Mouse (Mus musculus) midbrain, embryonic 15.5 days (tissue): ENCODE data around the gene Ccdc141. TPM values are rescaled to one million over a fixed set of nuclear protein-coding genes. Genes with fewer than 3 reads are reported as not detected.

ENCODE experiments used
- ATAC-seq: fragments of 200-750 bp; cut with Nextera tagmentation; replicated peaks from 2 replicates; pipeline ENCODE4 v1.8.0; 2017; ENCODE audit warnings: moderate TSS enrichment
- H3K27ac ChIP-seq: fragments of 300-500 bp; sonication (generic); 2 replicates; pipeline ENCODE4 v1.5.1; 2015; ENCODE audit warnings: mild to moderate bottlenecking, inconsistent platforms
- H3K27me3 ChIP-seq: fragments of 300-500 bp; sonication (generic); replicated peaks from 2 replicates; pipeline ENCODE4 v1.6.1; 2015; ENCODE audit warnings: inconsistent platforms
- H3K36me3 ChIP-seq: fragments of 300-500 bp; sonication (generic); replicated peaks from 2 replicates; pipeline ENCODE4 v1.6.1; 2015; ENCODE audit warnings: inconsistent platforms
- H3K4me1 ChIP-seq: fragments of 300-500 bp; sonication (generic); 2 replicates; pipeline ENCODE4 v1.6.1; 2015; ENCODE audit warnings: inconsistent platforms
- H3K4me2 ChIP-seq: fragments of 300-500 bp; sonication (generic); 2 replicates; pipeline ENCODE4 v1.6.1; 2015; ENCODE audit warnings: inconsistent platforms, mild to moderate bottlenecking, moderate library complexity
- H3K4me3 ChIP-seq: fragments of 300-500 bp; sonication (generic); 2 replicates; pipeline ENCODE4 v1.5.1; 2015; ENCODE audit warnings: mild to moderate bottlenecking, inconsistent platforms
- H3K9ac ChIP-seq: fragments of 300-500 bp; sonication (generic); 2 replicates; pipeline ENCODE4 v1.6.1; 2015; ENCODE audit warnings: mild to moderate bottlenecking, inconsistent platforms
- H3K9me3 ChIP-seq: fragments of 300-500 bp; sonication (generic); 2 replicates; pipeline ENCODE4 v1.6.1; 2016; ENCODE audit warnings: inconsistent platforms
- WGBS: fragments of 180-500 bp; shearing (Covaris S2); methylation state at CpG from one replicate; pipeline ENCODE4 v1.1.7; 2015; ENCODE audit warnings: mixed read lengths; 5-methylcytosine and 5-hydroxymethylcytosine counted together
- polyA plus RNA-seq: library from polyadenylated mRNA; unstranded; fragments of >200 nt; fragmentation: Nextera tagmentation; extraction: Ambion mirVana; gene quantifications from 2 replicates; pipeline ENCODE4 v1.2.1, GENCODE M21; 2015

Ccdc141 gene
- 7.3 and 8.4 TPM in 2 replicates for polyA plus RNA-seq

DNA sequence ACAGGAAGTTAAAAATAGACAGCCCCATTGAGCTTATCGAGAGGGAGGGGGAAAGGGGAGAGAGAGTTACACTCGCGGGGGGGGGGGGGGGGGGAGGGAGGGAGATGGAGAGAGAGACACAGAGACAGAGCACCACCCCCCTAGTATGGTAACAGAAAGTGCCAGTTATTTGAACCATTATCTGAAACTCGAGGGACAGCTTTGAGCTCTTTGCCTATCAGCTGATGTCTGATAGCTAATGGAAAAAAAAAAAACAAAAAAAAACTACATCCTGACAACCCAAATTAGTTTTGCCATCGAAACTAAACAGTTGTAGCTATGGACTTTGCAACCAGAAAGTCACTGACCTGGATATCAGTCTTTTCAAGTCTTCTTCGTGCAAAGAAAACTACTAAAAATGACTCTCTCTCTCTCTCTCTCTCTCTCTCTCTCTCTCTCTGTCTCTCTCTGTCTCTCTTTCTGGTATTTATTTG, at the start of gene Ccdc141:
TSS of gene Ccdc141 (minus strand) at position 4 of the 473 bp plus-strand sequence.
- WGBS: 9% methylated on average over 5 of the region's 6 CpGs
- ATAC-seq: no peak

DNA sequence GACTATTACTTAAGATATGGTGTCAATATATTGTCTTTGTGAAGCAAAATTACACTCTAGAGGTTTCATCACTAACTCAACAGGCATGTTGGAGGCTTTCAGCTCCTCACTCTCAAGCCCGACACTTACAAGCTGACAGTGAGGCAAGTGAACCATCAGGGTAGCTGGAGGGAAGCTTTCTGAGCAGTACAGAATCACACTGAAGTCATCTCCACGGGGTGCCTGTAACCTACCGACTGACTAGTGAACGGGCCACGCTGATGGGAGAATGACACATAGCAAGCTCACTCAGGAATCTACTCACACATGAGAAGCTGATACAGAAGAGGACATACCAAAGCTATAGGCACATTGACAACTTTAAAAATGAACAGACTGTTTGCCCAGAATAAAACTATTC, 42.4 kb upstream of the Ccdc141 start:
- Histone ChIP-seq H3K27me3 (no peaks in the 10 kb centered on the region), H3K36me3 (peaks cover 15% of the 10 kb centered on the region; the same call in 1 of the 2 replicates), H3K9me3 (no peaks in the 10 kb centered on the region), H3K4me1 (no peaks in the 10 kb centered on the region), H3K4me2 (no peak overlapping the region), H3K27ac (no peak overlapping the region), H3K9ac (no peak overlapping the region), H3K4me3 (no peak overlapping the region)
- WGBS: 76% methylated on average over 5 of the region's 5 CpGs
- ATAC-seq: no peak

More for the DNA sequence above, at the start of gene Ccdc141:
- Histone ChIP-seq H3K4me3 (peak within 1 kb of the TSS; percentile 31), H3K9me3 (no peaks in the 10 kb centered on the region), H3K36me3 (no peaks in the 10 kb centered on the region), H3K9ac (peak within 1 kb of the TSS; percentile 22; the same call in 1 of the 2 replicates), H3K4me1 (peaks cover 42% of the 10 kb centered on the region), H3K27ac (peak within 1 kb of the TSS; percentile 1; the same call in 1 of the 2 replicates), H3K27me3 (no peaks in the 10 kb centered on the region), H3K4me2 (peak within 1 kb of the TSS; percentile 55)

DNA sequence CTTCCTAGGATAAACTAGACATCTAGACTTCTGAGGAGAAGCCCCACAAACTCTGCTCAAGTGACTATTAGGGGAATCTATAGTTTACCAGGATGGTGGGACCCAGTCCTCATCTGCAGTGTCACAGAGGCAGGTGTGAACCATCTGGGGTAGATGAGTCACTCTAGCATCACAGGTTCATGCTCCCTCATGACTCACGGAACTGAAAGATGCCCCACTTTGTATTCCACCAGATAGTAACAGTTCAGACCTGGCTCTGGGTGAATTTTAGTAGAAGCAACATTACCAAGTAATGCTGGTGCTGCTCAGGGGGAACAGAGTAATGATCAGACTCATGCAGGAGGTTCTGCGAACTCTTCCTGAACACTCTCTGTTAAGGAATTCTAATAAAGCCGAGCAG, 36.5 kb upstream of the Ccdc141 start:
- Histone ChIP-seq H3K4me1 (no peaks in the 10 kb centered on the region), H3K27ac (no peak overlapping the region), H3K27me3 (no peaks in the 10 kb centered on the region), H3K4me2 (no peak overlapping the region), H3K36me3 (peaks cover 10% of the 10 kb centered on the region; the same call in 1 of the 2 replicates), H3K4me3 (no peak overlapping the region), H3K9me3 (no peaks in the 10 kb centered on the region), H3K9ac (no peak overlapping the region)
- ATAC-seq: no peak
- WGBS: 95% methylated on average over 3 of the region's 3 CpGs

DNA sequence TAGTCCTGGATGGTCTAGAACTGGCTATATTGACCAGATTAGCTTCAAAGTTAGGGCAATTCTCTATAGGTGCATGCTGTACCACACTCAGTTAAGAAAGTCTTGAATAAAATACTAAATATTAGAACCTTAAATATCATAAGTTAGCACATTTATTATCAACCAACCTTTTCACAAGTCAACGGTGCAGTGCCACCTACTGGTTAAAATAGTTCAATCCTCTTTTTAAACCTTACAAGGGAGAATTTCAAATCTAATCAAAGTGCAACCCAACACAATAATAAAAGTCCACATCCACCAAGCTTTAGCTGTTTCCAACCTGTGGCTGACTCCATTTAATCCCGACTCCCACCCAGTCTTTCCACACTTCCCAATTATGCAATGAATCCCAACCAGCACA, 33.5 kb upstream of the Ccdc141 start:
- Histone ChIP-seq H3K9ac (no peak overlapping the region), H3K36me3 (peaks cover 3% of the 10 kb centered on the region; the same call in 1 of the 2 replicates), H3K27ac (no peak overlapping the region), H3K27me3 (no peaks in the 10 kb centered on the region), H3K9me3 (no peaks in the 10 kb centered on the region), H3K4me3 (no peak overlapping the region), H3K4me2 (no peak overlapping the region), H3K4me1 (no peaks in the 10 kb centered on the region)
- no peak for ATAC-seq
- 59% methylated on average over 2 of the region's 2 CpGs for WGBS

DNA sequence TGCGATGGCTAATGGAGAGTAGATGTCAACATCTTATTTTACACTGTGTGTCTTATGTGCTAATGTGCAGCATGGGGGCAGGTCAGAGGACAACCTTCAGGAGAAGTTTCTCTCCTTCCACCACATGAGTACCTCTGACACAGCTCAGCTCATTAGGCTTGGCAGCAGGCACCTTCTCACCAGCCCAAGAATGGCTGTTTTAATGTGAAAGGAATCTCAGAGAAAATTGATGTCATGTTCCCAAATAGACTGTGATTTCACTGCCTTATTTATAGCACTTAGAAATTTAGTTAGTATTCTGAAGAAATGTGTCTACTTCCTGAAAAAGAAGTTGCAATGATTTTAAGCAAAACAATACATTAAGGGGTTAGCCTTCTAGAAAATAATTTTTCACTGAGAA, 31.5 kb upstream of the Ccdc141 start:
- H3K27ac ChIP-seq: no peak overlapping the region
- H3K4me3 ChIP-seq: no peak overlapping the region
- ATAC-seq: no peak
- H3K9ac ChIP-seq: no peak overlapping the region
- H3K27me3 ChIP-seq: no peaks in the 10 kb centered on the region
- no peaks in the 10 kb centered on the region for H3K4me1 ChIP-seq
- H3K36me3 ChIP-seq: peaks cover 3% of the 10 kb centered on the region; the same call in 1 of the 2 replicates
- H3K9me3 ChIP-seq: no peaks in the 10 kb centered on the region
- no peak overlapping the region for H3K4me2 ChIP-seq
- 96% methylated on average over 1 of the region's 1 CpGs for WGBS

DNA sequence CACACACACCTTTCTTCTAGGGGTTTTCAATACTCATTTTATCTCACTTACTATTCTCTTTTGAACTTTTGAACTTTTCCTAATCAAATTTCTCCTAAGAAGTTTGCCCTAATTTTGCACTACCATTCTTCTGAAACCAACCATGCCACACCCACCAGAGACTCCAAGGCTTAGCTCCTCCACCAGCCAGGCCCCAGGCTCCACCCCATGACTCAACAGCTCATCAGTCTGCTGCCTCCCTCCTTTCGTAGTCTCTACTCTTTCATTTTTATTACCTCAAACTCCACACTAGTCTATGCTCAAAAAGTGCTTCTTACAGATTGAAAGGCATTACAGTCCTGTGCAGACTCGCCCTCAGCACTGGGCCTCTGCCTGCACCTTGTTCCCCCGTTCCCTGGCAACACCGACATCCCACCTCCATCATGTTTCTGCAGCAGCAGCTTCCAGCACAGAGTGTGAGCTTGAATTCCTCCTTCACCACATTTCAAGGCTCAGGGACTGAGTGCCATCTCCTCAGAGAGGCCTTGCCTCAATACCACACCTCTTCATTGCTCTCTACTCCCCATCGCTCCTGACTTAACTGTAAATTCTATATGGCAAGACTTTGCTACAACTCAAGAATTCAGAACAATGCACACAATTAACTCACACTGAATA, 30.6 kb upstream of the Ccdc141 start:
- no peak for ATAC-seq
- H3K4me3 ChIP-seq: no peak overlapping the region

DNA sequence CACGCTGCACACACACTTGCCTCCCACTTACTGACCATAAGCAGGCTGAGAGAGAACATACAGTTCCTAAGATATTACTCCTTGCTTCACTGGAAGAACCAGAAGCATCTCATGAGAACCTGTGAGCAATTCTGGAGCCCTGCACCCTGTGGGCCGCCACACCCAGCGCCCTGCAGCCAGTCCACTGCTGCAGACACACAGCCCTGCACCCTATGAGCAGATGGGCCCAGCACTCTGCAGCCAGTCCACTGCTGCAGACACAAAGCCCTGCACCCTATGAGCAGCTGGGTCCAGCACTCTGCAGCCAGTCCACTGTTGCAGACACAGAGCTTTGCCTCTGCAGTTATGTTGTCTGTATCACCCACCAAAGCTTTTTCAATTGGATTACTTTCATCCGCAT, 29.9 kb upstream of the Ccdc141 start:
- no peak overlapping the region for H3K4me3 ChIP-seq
- H3K27me3 ChIP-seq: no peaks in the 10 kb centered on the region
- 96% methylated on average over 4 of the region's 4 CpGs for WGBS
- ATAC-seq: no peak
- H3K36me3 ChIP-seq: peaks cover 1% of the 10 kb centered on the region; the same call in 1 of the 2 replicates
- no peak overlapping the region for H3K4me2 ChIP-seq
- H3K9me3 ChIP-seq: no peaks in the 10 kb centered on the region
- no peak overlapping the region for H3K9ac ChIP-seq
- no peaks in the 10 kb centered on the region for H3K4me1 ChIP-seq
- no peak overlapping the region for H3K27ac ChIP-seq

More for the DNA sequence above, 30.6 kb upstream of the Ccdc141 start:
- Histone ChIP-seq H3K27me3 (no peaks in the 10 kb centered on the region), H3K4me1 (no peaks in the 10 kb centered on the region), H3K4me2 (no peak overlapping the region), H3K9me3 (no peaks in the 10 kb centered on the region), H3K36me3 (peaks cover 3% of the 10 kb centered on the region; the same call in 1 of the 2 replicates), H3K27ac (no peak overlapping the region), H3K9ac (no peak overlapping the region)
- 89% methylated on average over 5 of the region's 5 CpGs for WGBS

DNA sequence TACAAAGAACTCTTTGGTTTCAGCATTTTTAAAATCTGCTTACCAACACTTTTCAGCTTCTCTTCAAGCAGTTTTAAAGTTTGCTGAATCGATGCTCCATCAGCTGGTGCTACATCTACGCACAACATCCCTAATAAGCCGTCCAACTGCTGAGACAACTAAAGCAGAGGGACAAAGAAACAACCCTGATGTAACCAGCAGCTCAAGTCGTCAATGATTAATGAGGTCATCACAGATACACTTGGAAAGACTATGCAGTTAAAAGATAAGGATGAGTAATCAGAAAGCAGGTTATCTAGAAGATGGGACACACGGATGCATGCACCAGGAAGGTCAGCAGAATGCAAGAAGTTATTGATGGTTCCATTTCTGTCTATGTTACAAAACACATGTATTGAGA, 27.8 kb upstream of the Ccdc141 start:
- WGBS: 87% methylated on average over 5 of the region's 5 CpGs
- Histone ChIP-seq H3K9me3 (no peaks in the 10 kb centered on the region), H3K4me3 (no peak overlapping the region)

DNA sequence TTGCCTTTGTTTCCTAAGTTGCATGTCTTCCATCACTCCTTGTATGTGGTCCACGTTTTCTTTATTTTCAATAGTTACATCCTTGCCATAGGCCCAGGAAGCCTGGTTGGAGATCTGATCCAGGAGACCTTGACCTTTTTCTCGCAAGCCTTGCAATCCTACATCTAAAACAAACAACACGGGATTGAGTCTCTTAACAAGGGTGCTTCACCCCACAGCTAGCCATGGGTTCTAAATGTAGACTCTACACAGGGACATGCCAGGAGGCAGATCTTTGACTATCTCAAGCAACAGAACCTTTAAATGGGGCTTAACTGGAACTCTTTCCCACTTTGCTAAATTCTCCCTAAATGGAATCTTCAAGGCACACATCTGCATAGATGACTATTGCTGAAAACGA, 26.4 kb upstream of the Ccdc141 start:
- ATAC-seq: no peak
- H3K4me1 ChIP-seq: no peaks in the 10 kb centered on the region
- H3K9me3 ChIP-seq: no peaks in the 10 kb centered on the region
- H3K36me3 ChIP-seq: peaks cover 2% of the 10 kb centered on the region; the same call in 1 of the 2 replicates
- H3K4me2 ChIP-seq: no peak overlapping the region
- no peak overlapping the region for H3K27ac ChIP-seq
- WGBS: 96% methylated on average over 4 of the region's 4 CpGs
- H3K9ac ChIP-seq: no peak overlapping the region
- H3K4me3 ChIP-seq: no peak overlapping the region
- H3K27me3 ChIP-seq: no peaks in the 10 kb centered on the region

More for the DNA sequence above, 27.8 kb upstream of the Ccdc141 start:
- H3K9ac ChIP-seq: no peak overlapping the region
- H3K36me3 ChIP-seq: peaks cover 2% of the 10 kb centered on the region; the same call in 1 of the 2 replicates
- ATAC-seq: no peak
- no peak overlapping the region for H3K4me2 ChIP-seq
- H3K27me3 ChIP-seq: no peaks in the 10 kb centered on the region
- H3K27ac ChIP-seq: no peak overlapping the region
- H3K4me1 ChIP-seq: no peaks in the 10 kb centered on the region

DNA sequence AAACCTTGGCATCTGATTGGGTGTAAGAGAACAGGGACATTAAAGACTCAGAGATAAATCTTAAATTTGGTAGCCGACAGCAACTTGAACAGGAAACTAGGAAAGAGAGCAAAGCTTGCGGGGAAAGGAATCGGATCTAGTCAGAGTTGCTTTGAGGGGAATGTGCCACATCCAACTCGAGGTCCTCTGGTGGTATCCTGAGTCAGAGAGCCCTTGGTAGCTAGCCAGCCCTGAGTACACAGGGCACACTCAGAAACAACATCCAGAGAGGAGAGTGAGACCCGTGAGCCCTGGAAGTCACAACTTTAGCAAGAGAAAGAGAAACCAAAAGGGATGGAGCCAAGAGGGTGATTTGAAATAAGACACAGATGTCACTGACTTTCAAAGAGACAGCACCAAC, 24.6 kb upstream of the Ccdc141 start:
- no peak overlapping the region for H3K4me2 ChIP-seq
- H3K4me3 ChIP-seq: no peak overlapping the region
- H3K9me3 ChIP-seq: no peaks in the 10 kb centered on the region
- 89% methylated on average over 5 of the region's 5 CpGs for WGBS
- H3K4me1 ChIP-seq: no peaks in the 10 kb centered on the region
- no peak overlapping the region for H3K9ac ChIP-seq
- no peak for ATAC-seq
- H3K27me3 ChIP-seq: no peaks in the 10 kb centered on the region
- peaks cover 10% of the 10 kb centered on the region for H3K36me3 ChIP-seq
- no peak overlapping the region for H3K27ac ChIP-seq

DNA sequence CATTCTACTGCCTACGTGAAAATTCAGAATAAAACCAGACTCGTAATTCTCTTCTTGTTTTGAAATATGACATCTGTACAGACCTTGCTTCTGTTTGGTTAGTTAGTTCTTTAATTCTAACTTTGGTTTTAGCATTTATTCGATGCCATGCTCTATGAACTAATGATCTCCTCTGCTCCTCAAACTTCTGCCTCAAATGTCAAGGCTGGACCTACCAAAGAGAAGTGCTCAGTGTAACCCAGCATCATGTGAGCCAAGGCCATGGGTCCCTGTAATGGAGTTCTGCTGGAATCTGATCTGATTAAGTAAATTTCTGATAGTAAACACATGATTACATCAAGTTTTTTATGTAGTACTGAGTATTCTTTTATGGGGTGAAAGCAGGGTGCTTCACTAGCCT, 21.4 kb upstream of the Ccdc141 start:
- WGBS: 98% methylated on average over 3 of the region's 3 CpGs
- Histone ChIP-seq H3K4me2 (no peak overlapping the region), H3K4me3 (no peak overlapping the region), H3K9ac (no peak overlapping the region), H3K9me3 (no peaks in the 10 kb centered on the region), H3K27me3 (no peaks in the 10 kb centered on the region), H3K27ac (no peak overlapping the region), H3K4me1 (no peaks in the 10 kb centered on the region), H3K36me3 (peaks cover 16% of the 10 kb centered on the region)
- ATAC-seq: no peak

DNA sequence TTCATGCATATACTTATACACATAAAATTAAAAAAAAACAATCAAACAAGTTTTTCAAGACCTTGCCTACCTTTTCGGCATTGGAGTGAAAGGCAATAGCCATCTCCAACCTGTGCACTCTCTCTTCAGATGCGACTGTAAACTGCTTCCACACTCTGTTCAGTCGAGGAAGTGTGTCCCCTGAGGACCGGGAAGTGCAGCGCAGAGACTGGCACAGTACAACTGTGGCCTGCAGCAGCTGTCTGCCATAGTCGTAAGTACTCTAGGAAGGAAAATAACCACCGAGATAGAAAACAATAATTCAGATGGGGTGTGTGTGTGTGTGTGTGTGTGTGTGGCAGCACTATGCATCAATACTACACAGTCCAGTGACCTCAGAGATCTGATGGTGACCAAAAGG, 20.5 kb upstream of the Ccdc141 start:
- H3K9ac ChIP-seq: no peak overlapping the region
- H3K4me3 ChIP-seq: no peak overlapping the region
- no peaks in the 10 kb centered on the region for H3K9me3 ChIP-seq
- no peaks in the 10 kb centered on the region for H3K4me1 ChIP-seq
- ATAC-seq: no peak
- 94% methylated on average over 7 of the region's 7 CpGs for WGBS
- no peaks in the 10 kb centered on the region for H3K27me3 ChIP-seq
- no peak overlapping the region for H3K4me2 ChIP-seq
- no peak overlapping the region for H3K27ac ChIP-seq
- peaks cover 16% of the 10 kb centered on the region for H3K36me3 ChIP-seq

DNA sequence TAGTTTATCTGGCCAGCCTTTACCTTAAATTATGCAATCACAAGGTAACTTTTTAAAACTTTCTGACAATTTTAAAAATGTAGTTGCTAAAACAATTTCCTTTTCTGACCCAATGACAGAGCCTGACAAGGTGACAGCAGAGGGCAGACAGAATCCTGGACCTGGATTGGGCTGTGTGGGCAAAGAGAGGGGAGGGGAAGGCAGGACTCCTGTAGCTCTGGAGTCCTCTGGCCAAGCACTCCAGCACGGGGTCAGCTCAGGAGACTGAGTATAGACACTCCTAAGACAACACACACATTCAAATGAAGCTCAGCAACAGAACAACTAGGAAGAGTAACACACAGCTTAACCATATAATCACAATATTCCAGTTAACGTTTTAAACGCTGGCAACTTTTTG, 19.9 kb upstream of the Ccdc141 start:
- Histone ChIP-seq H3K27ac (no peak overlapping the region), H3K9ac (no peak overlapping the region), H3K4me1 (no peaks in the 10 kb centered on the region), H3K36me3 (peaks cover 19% of the 10 kb centered on the region), H3K4me3 (no peak overlapping the region), H3K9me3 (no peaks in the 10 kb centered on the region), H3K27me3 (no peaks in the 10 kb centered on the region), H3K4me2 (no peak overlapping the region)
- 93% methylated on average over 3 of the region's 3 CpGs for WGBS
- ATAC-seq: no peak
